Mouse (Mus musculus): ENCODE results near the gene Gck. TPM values are rescaled to one million over a fixed set of nuclear protein-coding genes. Genes with fewer than 3 reads are reported as not detected.

Gck gene
- polyA plus RNA-seq, 1 experiment from 2014 or later, result 2.3 TPM

DNA sequence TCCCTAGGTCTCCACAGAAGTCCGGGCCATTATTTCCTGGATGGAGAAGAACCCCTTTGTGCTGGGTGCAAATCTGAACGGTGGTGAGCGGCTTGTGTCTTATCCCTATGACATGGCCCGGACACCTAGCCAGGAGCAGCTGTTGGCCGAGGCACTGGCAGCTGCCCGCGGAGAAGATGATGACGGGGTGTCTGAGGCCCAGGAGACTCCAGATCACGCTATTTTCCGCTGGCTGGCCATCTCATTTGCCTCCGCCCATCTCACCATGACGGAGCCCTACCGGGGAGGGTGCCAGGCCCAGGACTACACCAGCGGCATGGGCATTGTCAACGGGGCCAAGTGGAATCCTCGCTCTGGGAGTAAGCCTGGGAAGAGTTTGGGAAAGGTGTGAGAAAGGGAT, 79.8 kb downstream of the Gck start:
- Histone ChIP-seq H3K9ac (ENCODE audit: low read length) (no peak overlapping the region), H3K4me1 (replicated peaks; ENCODE audit: control insufficient read depth, insufficient read depth, low read length) (no peaks in the 10 kb centered on the region), H3K4me2 (ENCODE audit: low read length) (no peak overlapping the region), H3K27ac (ENCODE audit: low read depth) (no peak overlapping the region), H3K9me3 (ENCODE audit: control insufficient read depth, low read length) (no peaks in the 10 kb centered on the region), H3K36me3 (ENCODE audit: control insufficient read depth, insufficient read depth, low read length) (peaks cover 77% of the 10 kb centered on the region), H3K27me3 (replicated peaks; ENCODE audit: control insufficient read depth, insufficient read depth, low read length) (no peaks in the 10 kb centered on the region), H3K4me3 (ENCODE audit: low read depth, low read length) (no peak overlapping the region)
- WGBS, result 88% methylated on average over 16 of the region's 16 CpGs
- DNase-seq (ENCODE audit: low spot score), result no peak
- no peak for ATAC-seq (replicated peaks; ENCODE audit: low FRiP score, low TSS enrichment, low read depth)

DNA sequence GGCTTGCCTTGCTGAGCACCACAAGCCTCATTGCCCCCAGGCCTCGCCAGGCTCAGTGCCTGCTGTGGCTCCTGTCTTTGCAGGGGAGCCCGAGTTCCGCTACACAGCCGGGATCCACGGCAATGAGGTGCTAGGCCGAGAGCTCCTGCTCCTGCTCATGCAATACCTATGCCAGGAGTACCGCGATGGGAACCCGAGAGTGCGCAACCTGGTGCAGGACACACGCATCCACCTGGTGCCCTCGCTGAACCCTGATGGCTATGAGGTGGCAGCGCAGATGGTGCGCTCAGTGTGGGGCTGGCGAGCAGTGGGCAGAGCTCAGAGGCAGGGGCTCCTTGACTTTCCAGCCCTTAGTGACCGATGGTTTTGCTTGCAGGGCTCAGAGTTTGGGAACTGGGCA, 80.5 kb downstream of the Gck start:
- Histone ChIP-seq H3K27me3 (replicated peaks; ENCODE audit: control insufficient read depth, insufficient read depth, low read length) (no peaks in the 10 kb centered on the region), H3K4me2 (ENCODE audit: low read length) (no peak overlapping the region), H3K27ac (ENCODE audit: low read depth) (no peak overlapping the region), H3K4me1 (replicated peaks; ENCODE audit: control insufficient read depth, insufficient read depth, low read length) (no peaks in the 10 kb centered on the region), H3K9ac (ENCODE audit: low read length) (no peak overlapping the region), H3K4me3 (ENCODE audit: low read depth, low read length) (no peak overlapping the region), H3K9me3 (ENCODE audit: control insufficient read depth, low read length) (no peaks in the 10 kb centered on the region), H3K36me3 (ENCODE audit: control insufficient read depth, insufficient read depth, low read length) (peaks cover 70% of the 10 kb centered on the region)
- no peak for ATAC-seq (replicated peaks; ENCODE audit: low FRiP score, low TSS enrichment, low read depth)
- WGBS, result 92% methylated on average over 16 of the region's 16 CpGs
- DNase-seq (ENCODE audit: low spot score), result no peak

DNA sequence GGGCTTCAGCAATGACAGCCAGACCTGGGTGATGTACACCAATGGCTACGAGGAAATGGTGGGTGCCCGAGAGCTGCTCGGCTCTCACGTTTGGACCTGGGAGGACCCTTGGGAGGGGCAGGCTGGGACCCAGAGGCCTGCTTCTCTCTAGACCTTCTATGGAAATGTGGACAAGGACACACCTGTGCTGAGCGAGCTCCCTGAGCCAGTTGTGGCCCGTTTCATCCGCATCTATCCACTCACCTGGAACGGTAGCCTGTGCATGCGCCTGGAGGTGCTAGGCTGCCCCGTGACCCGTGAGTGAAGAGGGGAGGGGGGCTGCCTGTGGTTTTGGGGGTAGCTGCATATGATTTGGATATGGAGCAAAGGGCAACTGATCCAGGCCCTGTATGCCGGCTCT, 81.6 kb downstream of the Gck start:
- no peak for DNase-seq (ENCODE audit: low spot score)
- Histone ChIP-seq H3K4me1 (replicated peaks; ENCODE audit: control insufficient read depth, insufficient read depth, low read length) (no peaks in the 10 kb centered on the region), H3K27me3 (replicated peaks; ENCODE audit: control insufficient read depth, insufficient read depth, low read length) (no peaks in the 10 kb centered on the region), H3K4me3 (ENCODE audit: low read depth, low read length) (no peak overlapping the region), H3K36me3 (ENCODE audit: control insufficient read depth, insufficient read depth, low read length) (peaks cover 60% of the 10 kb centered on the region), H3K27ac (ENCODE audit: low read depth) (no peak overlapping the region), H3K9ac (ENCODE audit: low read length) (no peak overlapping the region), H3K9me3 (ENCODE audit: control insufficient read depth, low read length) (no peaks in the 10 kb centered on the region), H3K4me2 (ENCODE audit: low read length) (no peak overlapping the region)
- no peak for ATAC-seq (replicated peaks; ENCODE audit: low FRiP score, low TSS enrichment, low read depth)
- 91% methylated on average over 12 of the region's 12 CpGs for WGBS

DNA sequence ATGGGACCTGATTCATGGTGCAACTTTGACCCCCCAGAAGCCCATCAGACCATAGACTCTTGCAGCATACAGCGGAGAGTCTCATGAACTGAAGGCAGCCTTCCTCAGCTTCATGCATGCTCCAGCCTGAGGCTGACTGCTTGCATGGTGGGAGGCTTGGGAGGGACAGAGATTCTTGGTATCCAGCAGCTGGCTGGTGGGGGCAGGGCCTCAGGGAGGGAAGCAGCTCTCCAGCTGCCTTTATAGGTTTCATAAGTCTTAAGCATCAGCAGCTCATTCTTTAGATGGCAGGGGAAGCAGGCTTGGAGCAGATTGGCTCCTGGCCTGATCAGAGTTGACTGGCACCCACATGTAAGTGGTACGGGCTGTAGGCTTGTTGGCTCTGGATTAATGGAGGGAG, 82.7 kb downstream of the Gck start:
- H3K4me3 ChIP-seq (ENCODE audit: low read depth, low read length), result no peak overlapping the region
- ATAC-seq (replicated peaks; ENCODE audit: low FRiP score, low TSS enrichment, low read depth) (peak; percentile 29; the same call in 1 of the 2 replicates), DNase-seq (ENCODE audit: low spot score) (no peak)
- no peaks in the 10 kb centered on the region for H3K9me3 ChIP-seq (ENCODE audit: control insufficient read depth, low read length)
- H3K9ac ChIP-seq (ENCODE audit: low read length), result no peak overlapping the region
- 71% methylated on average over 2 of the region's 2 CpGs for WGBS
- H3K27me3 ChIP-seq (replicated peaks; ENCODE audit: control insufficient read depth, insufficient read depth, low read length), result no peaks in the 10 kb centered on the region
- H3K27ac ChIP-seq (ENCODE audit: low read depth), result no peak overlapping the region
- no peak overlapping the region for H3K4me2 ChIP-seq (ENCODE audit: low read length)
- H3K36me3 ChIP-seq (ENCODE audit: control insufficient read depth, insufficient read depth, low read length), result peaks cover 48% of the 10 kb centered on the region
- H3K4me1 ChIP-seq (replicated peaks; ENCODE audit: control insufficient read depth, insufficient read depth, low read length), result 0 out of 2 replicates have a peak, but pooled peaks cover 1% of the 10 kb centered on the region

DNA sequence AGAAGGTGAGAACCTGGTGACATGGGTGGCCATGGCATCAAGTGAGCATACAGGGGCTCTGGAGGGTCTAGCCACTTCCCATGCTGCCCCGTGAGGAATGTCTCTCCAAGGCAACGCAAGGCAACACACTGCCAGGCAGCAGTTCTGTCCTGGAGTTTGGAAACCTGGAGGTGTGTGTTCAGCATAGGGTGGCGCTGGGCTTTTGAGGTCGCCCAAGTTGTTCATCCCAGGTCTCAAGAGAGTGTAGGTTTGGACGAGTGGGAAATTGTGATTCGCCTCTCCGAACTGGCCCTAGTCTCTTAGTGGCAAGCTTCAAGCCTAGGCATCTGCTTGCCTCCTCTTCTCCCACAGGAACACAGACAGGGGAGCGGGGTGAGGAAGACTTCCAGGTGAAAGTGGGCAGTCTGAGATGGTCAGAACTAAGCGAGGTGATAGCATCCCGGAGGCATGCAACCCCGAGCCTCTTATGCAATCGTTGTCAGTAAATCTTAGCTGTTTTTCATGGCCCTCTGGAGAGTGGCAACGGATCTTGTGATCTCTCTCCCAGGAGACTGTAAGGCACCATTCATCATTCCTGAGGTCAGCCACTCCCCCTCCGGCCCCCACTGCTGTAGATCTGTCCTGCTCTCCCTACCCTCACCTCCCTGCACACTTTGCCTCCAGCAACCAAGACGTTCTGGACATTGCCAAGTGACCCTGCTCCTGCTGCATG, 87.3 kb downstream of the Gck start:
- Histone ChIP-seq H3K9me3 (ENCODE audit: control insufficient read depth, low read length) (no peaks in the 10 kb centered on the region; the same call in 1 of the 2 replicates), H3K36me3 (ENCODE audit: control insufficient read depth, insufficient read depth, low read length) (peaks cover 10% of the 10 kb centered on the region; the same call in 1 of the 2 replicates), H3K27me3 (replicated peaks; ENCODE audit: control insufficient read depth, insufficient read depth, low read length) (no peaks in the 10 kb centered on the region; the same call in 1 of the 2 replicates), H3K4me2 (ENCODE audit: low read length) (peak overlapping the region; percentile 74), H3K4me1 (replicated peaks; ENCODE audit: control insufficient read depth, insufficient read depth, low read length) (peaks cover 10% of the 10 kb centered on the region), H3K9ac (ENCODE audit: low read length) (peak overlapping the region; percentile 56), H3K27ac (ENCODE audit: low read depth) (0 out of 2 replicates have a peak overlapping the region, but pooled peaks have one; percentile 11), H3K4me3 (ENCODE audit: low read depth, low read length) (peak overlapping the region; percentile 43)
- WGBS, result 11% methylated on average over 15 of the region's 15 CpGs
- no peak for DNase-seq (ENCODE audit: low spot score)
- no peak for ATAC-seq (replicated peaks; ENCODE audit: low FRiP score, low TSS enrichment, low read depth)

DNA sequence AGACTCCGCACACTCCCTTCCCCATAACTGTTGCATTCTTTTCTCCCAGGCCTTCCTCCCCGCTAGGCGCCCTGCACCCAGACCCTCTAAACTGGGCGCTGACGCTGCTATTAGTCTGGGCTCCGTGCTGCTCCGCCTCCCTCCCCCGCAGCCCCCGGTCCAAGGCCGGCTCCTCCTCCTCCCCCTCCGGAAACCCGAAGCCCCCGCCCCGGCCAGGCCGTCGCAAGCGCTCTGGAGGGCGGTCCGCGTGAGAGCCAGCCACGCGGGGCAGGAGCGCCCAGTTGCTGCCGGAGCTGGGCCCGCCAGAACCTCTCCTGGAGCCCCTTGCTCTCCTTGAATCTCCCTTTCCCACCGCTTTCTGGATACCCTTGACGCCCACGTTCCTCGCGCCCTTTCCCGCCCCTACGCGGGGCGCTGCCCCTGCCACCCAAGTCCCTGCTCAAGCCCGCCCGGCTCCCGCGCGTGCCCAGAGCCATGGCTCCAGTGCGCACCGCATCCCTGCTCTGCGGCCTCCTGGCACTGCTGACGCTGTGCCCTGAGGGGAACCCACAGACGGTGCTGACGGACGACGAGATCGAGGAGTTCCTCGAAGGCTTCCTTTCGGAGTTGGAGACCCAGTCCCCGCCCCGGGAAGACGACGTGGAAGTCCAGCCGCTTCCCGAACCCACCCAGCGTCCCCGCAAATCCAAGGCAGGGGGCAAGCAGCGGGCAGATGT, 88.0 kb downstream of the Gck start, which contains the start of gene Aebp1:
Gene Aebp1 (plus strand): TSS at position 270 of the 716 bp plus-strand sequence.
- H3K36me3 ChIP-seq (ENCODE audit: control insufficient read depth, insufficient read depth, low read length), result 0 out of 2 replicates have a peak, but pooled peaks cover 10% of the 10 kb centered on the region
- peak within 1 kb of the TSS; percentile 56 for H3K9ac ChIP-seq (ENCODE audit: low read length)
- peak; percentile 72 for DNase-seq (ENCODE audit: low spot score)
- H3K4me1 ChIP-seq (replicated peaks; ENCODE audit: control insufficient read depth, insufficient read depth, low read length), result peaks cover 10% of the 10 kb centered on the region
- H3K9me3 ChIP-seq (ENCODE audit: control insufficient read depth, low read length), result no peaks in the 10 kb centered on the region; the same call in 1 of the 2 replicates
- peak within 1 kb of the TSS; percentile 74 for H3K4me2 ChIP-seq (ENCODE audit: low read length)
- H3K27me3 ChIP-seq (replicated peaks; ENCODE audit: control insufficient read depth, insufficient read depth, low read length), result no peaks in the 10 kb centered on the region; the same call in 1 of the 2 replicates
- ATAC-seq (replicated peaks; ENCODE audit: low FRiP score, low TSS enrichment, low read depth), result peak; percentile 67
- WGBS, result 2% methylated on average over 59 of the region's 59 CpGs
- peak within 1 kb of the TSS; percentile 43 for H3K4me3 ChIP-seq (ENCODE audit: low read depth, low read length)
- H3K27ac ChIP-seq (ENCODE audit: low read depth), result 0 out of 2 replicates have a peak within 1 kb of the TSS, but pooled peaks have one; percentile 11

DNA sequence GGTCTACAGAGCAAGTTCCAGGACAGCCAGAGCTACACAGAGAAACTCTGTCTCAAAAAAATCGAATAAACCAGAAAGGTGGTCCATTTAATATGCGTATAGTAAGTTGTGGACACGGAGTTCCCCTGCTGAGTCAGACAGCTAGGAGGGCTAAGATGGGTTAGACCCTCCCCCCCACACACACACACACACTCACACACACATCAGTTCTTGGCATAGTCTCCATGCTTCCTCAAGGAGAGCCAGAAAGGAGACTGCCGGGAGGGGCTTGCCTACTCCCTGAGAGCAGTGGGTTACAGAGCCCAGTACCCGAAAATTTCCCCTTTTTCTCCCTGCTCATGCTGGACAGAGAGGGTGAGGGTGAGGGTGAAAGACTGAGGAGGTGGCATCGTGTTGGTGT, 89.2 kb downstream of the Gck start:
- Histone ChIP-seq H3K27ac (ENCODE audit: low read depth) (no peak overlapping the region), H3K27me3 (replicated peaks; ENCODE audit: control insufficient read depth, insufficient read depth, low read length) (no peaks in the 10 kb centered on the region; the same call in 1 of the 2 replicates), H3K9ac (ENCODE audit: low read length) (no peak overlapping the region), H3K4me3 (ENCODE audit: low read depth, low read length) (no peak overlapping the region), H3K4me2 (ENCODE audit: low read length) (no peak overlapping the region), H3K36me3 (ENCODE audit: control insufficient read depth, insufficient read depth, low read length) (0 out of 2 replicates have a peak, but pooled peaks cover 6% of the 10 kb centered on the region), H3K9me3 (ENCODE audit: control insufficient read depth, low read length) (no peaks in the 10 kb centered on the region; the same call in 1 of the 2 replicates), H3K4me1 (replicated peaks; ENCODE audit: control insufficient read depth, insufficient read depth, low read length) (peaks cover 10% of the 10 kb centered on the region)
- no peak for ATAC-seq (replicated peaks; ENCODE audit: low FRiP score, low TSS enrichment, low read depth)
- WGBS, result 64% methylated on average over 6 of the region's 6 CpGs
- no peak for DNase-seq (ENCODE audit: low spot score)

DNA sequence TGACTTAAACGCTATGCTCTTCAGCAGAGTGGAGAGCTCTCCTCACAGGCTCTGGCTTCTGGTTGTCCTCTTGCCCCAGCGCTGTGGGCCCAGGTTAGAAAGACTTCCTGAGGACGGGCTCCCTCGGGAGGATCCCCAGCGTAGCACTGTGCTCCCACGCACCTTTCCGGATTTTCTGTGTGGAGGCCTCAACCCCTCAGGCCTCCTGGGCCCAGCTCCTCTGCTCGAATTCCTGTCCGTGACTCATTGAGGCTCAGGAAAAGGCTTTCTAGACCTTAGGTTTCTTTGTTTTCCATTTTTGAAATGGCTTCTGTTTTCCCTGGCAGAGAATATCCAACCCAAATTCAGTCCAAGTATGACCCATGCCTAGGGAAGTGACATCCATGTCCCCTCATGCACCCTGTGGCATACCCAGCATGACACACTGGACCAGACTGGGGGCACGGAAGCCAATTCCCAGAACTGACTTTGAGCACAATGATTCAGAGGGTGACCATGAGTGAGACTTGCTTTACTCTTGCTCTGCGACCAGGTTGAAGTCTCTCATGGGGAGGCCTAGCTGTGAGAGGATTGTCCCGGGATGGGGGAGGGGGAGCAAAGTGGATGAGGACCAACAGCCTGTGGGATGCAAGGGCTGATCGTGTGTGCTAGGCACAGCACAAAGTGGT, 89.9 kb downstream of the Gck start:
- DNase-seq (ENCODE audit: low spot score) (no peak), ATAC-seq (replicated peaks; ENCODE audit: low FRiP score, low TSS enrichment, low read depth) (no peak)
- WGBS, result 84% methylated on average over 13 of the region's 13 CpGs

More for the DNA sequence above, 89.9 kb downstream of the Gck start:
- H3K9ac ChIP-seq (ENCODE audit: low read length), result no peak overlapping the region
- no peak overlapping the region for H3K4me2 ChIP-seq (ENCODE audit: low read length)
- no peaks in the 10 kb centered on the region; the same call in 1 of the 2 replicates for H3K27me3 ChIP-seq (replicated peaks; ENCODE audit: control insufficient read depth, insufficient read depth, low read length)
- H3K9me3 ChIP-seq (ENCODE audit: control insufficient read depth, low read length), result no peaks in the 10 kb centered on the region; the same call in 1 of the 2 replicates
- no peak overlapping the region for H3K4me3 ChIP-seq (ENCODE audit: low read depth, low read length)
- no peak overlapping the region for H3K27ac ChIP-seq (ENCODE audit: low read depth)
- H3K4me1 ChIP-seq (replicated peaks; ENCODE audit: control insufficient read depth, insufficient read depth, low read length), result peaks cover 10% of the 10 kb centered on the region
- no peaks in the 10 kb centered on the region for H3K36me3 ChIP-seq (ENCODE audit: control insufficient read depth, insufficient read depth, low read length)
